Mouse (Mus musculus): ENCODE measurements at regions not wholly inside any gene's neighbourhood (a gene's known extent, or its start where the extent isn't known, plus 50 kb on each side); places are given as distances from the start of the nearest gene placed in this dataset.

GRCm38 (mm10) chr1:166847233-166847632 is 154.0 kb upstream of the Fam78b start:
- no peak for TF ChIP-seq POLR2A (IDR thresholded peaks at IDR 0.05; ENCODE audit: insufficient read depth, low read length)
- no peak for TF ChIP-seq CTCF (IDR thresholded peaks at IDR 0.05; ENCODE audit: low read depth, low read length)

Data from ES-Bruce4 (cell line).